Mouse (Mus musculus) CD4-positive, CD25-positive, alpha-beta regulatory T cell, adult 2 months (primary cell): ENCODE results near the gene Recql5.

ENCODE experiments used
- DNase-seq: peaks from one replicate; pipeline ENCODE4 v3.0.0-alpha.2; 2012; ENCODE audit warnings: low read depth, low spot score

Recql5 gene

DNA sequence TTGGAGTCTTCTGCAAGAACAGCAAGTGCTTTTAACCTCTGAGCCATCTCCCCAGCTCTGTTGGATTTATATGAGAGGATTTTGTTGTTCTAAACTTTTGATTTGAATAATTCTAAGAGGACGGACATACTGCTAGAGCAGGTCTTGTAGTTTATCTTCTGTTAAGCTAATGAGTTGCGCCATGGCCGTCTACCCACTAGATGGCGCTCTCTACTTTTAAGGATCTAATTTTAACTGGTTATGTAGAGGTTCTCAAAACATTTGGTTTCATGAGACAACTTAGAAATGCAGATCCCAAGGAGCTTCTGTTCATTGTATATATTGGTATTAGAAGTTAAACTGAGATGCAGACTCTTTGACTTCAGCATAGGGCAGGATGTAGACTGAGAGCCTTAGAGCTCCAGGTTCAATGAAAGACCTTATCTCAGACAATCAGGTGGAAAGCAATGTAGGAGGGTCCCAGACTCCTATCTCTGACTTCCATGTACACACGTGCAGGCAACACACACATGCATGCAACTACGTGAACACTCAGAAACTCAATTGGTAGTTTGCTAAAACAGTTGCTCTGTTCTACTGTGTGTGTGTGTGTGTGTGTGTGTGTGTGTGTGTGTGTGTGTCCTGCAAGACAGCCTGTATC is 6.5 kb upstream of the Recql5 start:
- peak; percentile 81 for DNase-seq

DNA sequence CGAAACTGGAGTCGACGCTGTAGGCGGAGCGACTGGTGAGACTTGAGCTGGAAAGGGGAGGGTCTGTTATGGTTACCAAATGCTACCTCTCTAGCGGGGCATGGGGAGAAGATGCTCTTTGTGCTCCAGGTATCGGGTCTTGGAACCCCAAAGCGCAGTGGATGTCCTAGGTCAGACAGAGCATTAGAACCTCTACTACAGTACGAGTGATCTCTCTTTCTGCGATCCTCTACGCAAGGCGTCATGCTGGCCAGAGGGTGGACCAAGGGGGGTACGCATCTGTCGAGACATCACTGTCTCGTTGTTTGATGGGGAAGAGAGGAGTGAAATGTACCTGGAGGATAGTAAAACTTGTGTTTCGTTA is 452 bp upstream of the Recql5 start:
- no peak for DNase-seq

DNA sequence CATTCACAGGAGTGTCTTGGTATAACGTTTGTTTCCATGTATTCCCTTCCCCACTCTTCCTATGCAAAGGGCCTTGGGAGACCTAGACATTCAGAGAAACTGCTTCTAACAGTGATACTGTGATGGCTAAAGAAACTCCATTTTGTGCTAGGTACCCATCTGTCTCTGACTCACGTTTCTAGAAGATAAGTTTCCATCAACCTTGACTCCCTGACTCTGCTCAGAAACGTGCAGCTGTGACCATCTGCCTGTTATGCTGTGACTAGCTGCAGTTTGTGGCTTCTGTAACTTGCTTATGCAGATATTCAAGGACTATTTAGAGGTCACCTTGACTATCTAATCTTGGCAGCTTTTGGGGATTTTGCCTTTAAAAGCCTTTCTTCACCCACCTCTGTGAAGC is 2.0 kb downstream of the Recql5 start:
- DNase-seq: no peak

DNA sequence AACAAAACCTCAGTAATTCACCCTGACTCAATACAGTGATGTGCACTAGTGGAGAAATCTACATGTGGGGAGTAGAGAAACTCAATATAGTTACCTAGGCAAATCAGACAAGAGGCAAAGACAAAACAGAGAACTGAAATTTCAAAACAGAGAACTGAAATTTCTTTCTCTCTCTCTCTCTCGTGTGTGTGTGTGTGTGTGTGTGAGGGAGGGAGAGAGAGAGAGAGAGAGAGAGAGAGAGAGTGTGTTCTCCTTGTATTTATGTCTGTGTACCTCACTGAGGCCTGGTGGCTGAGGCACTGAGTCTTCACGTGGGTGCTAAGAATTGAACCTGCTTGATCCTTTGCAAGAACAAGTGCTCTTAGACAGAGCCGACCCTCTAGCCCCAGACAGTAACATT is 3.5 kb downstream of the Recql5 start:
- DNase-seq: no peak

DNA sequence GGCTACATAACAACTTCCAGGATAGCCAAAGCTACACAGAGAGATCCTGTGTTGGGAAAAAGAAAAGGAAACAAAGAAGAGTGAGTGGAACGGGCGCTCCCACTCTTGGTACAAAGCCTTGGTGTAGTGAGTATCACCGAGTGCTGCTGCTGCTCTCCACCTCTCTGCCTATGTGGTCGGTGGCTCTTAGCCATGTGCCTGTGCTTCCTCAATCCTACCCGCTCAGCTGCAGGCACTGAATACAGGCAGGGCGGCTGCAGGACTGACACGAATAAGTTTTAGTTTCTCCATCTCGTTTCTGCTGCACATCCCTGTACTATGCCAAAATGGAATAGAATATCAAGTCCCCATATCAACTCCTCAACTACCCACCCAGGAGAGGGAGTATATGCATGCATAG is 4.2 kb downstream of the Recql5 start:
- DNase-seq: no peak

DNA sequence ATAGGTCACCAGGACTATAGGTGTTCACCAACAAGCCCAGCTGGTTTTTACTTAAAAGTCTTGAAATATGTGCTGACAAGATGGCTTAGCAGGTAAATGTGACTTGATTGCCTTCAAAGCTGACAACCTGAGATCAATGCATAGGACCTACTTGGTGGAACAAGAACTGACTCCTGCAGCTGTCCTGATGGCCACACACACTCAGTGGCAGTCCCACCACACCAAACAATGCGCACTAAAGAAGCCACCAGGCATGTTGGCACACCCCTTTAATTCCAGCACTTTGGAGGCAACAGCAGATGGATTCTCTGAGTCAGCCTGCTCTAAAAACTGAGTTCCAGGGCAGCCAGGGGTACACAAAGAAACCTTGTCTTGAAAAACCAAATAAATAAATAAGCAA is 11.3 kb downstream of the Recql5 start:
- DNase-seq: no peak

DNA sequence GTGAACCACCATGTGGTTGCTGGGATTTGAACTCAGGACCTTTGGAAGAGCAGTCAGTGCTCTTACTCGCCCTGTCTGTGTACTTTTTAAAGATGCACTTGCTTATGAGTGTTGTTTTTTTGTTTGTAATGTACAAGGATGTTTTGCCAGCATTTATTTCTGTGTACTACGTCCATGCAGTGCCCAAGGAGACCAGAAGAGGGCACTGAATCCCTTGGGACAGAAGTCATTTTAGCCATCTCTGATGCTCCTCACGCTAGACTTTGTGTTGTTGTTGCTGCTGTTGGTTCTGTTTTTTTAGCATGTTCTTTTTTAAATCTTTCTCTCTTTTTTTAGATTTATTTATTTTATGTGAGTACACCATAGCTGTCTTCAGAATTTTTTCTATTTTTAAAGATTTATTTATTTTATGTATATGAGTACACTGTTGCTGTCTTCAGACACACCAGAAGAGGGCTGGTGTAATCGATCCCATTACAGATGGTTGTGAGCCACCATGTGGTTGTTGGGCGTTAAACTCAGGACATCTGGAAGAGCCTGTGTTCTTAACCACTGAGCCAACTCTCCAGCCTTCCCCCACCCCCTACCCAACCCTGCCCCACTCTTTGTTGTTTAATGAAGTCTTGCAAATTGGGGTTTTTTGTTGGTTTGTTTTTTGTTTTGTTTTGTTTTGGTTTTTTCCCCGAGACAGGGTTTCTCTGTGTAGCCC is 13.0 kb downstream of the Recql5 start:
- peak; percentile 72 for DNase-seq

DNA sequence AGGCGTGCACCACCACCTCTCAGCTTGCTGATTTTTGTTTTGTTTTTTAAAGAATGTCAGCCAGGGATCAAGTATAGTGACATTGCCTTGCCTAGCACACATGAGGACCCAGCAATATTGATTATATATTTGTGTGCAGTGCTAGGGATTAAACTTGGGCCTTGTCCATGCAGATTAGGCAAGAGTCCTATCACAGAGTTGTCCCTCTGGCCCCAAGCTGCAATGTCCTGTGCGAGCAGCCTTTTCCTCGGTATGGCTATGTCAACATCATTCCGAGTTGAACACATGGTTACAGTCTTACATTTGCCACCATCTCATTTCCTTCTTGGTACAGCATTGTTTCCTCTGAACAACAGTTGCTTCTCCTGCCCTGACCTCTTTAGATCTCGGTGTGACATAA is 14.2 kb downstream of the Recql5 start:
- DNase-seq: no peak

DNA sequence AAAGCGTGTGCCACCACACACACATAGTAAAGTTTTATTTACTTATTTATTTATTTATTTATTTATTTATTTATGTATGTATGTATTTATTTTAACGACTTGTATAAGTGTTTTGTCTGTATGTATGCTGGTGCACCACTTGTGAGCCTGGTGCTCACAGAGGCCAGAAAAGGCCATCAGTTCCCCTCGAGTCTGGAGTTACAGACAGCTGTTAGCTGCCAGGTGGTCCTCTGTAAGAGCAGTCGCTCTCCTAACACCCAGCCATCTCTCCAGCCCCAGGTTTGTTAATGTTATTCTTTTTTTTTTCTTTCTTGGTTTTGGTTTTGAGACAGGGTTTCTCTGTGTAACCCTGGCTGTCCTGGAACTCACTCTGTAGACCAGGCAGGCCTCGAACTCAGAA is 14.6 kb downstream of the Recql5 start:
- no peak for DNase-seq

DNA sequence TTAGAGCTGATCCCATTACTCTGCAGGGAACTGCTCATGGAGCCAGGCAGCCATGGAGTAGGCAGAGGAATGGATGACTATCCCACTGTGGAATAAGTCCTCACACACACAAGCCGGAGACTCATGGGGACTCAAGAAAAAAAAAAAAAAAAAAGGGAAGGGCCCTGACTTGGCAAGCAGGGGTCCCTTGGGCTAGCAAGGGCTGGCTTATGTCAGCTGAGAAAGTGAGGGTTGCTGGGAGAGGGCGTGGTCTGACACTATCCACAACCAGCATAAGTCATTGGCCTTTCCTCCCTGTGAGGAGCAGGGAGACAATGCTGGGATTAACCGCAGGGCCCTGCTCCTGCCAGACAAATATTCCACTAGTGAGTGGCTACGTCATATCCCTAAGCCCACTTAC is 16.7 kb downstream of the Recql5 start:
- DNase-seq: no peak

DNA sequence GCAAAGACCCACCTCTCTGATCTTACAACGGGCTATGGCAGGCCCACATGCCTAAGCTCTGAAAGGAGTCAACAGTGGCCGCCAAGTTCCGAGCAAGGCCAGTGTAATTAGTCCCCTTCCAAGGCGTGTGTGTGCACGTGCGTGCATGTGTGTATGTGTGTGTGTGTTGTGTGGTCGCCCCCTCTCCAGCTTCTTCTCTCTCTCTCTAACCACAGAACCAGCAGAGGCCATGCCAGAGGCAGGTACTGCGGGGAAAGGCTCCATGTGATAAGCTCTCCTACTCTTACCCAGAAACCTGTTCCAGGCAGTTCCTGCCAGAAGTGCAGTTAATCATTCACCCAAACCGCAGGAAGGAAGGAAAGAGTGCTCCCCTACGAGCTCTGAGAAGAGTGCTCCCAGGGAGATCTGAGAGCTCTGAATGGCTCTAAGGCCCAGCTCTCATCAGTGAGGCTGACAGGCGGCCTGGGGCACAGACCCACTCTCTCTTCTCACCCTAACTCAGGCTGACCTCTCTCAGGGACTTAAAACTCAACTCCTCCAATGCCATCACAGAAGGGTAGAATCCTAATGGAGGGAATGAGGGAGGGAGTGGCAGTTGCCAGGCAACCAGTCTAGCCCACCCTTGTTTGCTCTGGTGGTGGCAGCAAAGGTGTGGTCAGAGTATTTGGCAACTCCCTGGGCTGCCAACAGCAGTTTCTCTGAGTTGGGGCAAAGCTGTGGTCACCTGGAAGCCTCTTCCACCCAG is 21.5 kb downstream of the Recql5 start, which contains the start of gene Smim6:
Smim6 (plus strand) TSS at position 386 of the 745 bp plus-strand sequence.
- DNase-seq: no peak

DNA sequence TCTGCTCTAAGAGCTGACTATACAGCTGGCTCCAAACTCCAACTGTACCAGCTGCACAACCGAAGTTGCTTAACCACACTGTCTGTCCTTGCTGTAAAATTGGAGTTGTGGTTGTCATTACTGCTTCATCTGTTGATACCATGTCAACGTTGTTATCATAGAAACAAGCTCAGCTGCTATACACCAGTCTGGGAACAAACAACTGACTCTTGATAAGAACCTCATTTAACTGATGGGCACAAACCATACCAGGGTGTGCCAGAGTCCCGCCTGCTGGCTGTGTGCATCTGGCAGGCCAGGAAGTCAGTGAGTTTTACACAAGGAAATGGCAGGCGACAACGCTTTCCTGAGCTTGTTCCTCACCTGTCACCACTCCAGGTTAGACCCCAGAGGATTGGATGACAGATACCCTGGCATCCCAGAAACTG is 22.1 kb downstream of the Recql5 start:
- DNase-seq: no peak

DNA sequence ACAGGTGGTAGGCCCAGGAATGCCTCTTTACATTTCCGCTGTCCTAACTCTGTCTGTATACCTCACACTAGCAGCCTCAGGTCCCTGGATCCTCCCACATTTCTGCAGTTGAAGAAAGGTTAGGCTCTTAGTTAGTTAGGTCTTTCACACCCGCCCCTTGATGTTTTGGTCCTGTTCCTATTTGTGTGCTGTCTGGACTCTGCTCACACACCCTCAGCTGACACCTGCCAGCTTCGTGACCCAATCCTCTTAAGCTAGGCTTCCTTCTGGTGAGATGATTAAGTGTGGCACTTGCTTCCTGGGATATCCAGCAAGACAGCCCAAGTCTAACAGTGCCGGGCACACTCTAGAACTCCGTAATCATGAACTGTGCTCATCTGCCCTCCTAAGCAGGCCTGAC is 26.8 kb downstream of the Recql5 start:
- DNase-seq: no peak

DNA sequence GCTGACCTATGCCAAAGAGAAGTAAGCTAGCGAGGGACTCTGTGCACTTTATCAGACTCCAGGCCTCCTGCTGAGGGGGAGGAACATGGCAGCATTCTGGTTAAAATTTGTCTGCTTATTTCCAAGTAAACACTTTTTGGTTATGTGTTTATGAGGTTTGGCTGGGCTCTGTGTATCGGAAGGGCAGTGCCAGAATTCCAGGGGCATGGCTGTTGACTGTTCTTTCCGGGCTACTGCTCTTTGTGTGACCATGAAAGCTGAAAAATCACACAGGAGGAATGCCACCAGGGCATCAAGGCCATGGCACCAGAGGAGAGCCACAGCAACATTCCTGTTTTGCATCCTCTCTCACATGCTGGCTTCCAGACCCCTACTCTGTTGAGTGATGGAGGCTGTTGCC is 27.2 kb downstream of the Recql5 start:
- no peak for DNase-seq

DNA sequence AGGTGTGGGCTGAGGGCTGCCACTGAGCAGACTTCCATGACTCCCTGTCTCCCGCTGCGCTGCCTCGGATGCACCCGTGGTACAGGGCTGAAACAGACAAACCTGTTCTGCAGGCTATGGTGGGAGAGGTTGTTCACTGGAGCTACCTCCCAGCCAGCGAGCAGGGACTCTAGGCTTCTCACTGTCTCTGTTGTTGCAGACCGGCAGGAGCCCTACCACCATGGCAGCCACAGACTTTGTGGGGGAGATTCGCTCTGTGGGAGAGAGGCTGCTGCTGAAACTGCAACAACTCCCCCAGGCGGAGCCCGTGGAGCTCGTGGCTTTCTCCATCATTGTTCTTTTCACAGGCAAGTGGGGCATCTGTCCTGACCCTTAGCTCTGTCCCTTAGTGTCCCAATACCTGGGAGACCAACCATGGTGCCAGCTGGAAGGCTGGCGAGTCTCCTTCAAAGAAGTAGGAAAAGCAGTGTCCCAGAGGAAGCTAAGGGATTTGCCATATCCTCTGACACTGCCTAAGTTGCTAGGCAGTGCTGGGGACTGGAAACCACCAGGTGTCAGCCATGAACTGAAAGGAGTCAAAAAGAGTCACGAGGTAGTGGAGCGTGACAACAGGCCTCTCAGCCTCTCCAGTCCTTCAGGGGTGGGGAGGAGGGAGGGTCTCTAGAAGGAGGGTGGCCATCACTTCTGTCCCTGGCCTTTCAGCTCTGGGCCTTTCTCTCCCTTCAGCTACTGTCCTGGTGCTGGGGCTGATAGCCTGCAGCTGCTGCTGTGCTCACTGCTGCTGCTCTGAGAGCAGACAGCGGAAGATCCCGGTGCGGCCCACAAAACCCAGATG is 28.1 kb downstream of the Recql5 start:
- DNase-seq: no peak

DNA sequence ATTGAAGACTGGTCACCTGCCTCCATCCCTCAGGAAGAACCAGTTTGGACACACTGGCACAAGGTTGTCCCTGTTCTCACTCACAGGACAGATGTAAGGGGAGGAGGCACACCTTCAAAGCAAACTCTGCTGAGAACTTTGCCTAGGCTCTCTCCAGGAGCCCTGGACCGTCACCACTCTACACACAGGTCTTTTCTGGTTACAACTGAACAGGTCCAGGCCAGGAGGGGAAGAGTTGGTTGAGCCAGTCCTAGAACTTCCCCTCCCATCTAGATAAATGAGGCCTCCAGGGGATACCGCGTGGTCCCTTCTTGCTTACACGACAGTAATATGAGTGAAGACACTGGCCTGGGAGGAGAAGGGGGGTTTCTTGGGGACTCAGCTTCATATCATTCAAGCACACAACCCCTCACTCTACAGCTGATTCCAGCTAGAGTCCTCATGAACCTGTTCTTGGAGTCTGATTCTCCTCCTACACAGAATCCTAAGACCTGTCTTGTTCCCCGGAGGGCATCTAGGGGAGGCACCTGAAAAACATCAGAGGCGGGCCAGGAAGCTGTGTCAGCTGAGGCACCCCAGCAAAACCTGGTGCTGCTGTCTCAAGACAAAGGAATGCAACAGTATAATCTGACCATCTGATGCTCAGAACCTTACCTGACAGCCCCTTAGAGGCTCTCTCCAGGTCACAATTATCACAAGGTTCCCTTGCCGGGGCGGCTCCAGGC is 28.9 kb downstream of the Recql5 start:
- DNase-seq: no peak

DNA sequence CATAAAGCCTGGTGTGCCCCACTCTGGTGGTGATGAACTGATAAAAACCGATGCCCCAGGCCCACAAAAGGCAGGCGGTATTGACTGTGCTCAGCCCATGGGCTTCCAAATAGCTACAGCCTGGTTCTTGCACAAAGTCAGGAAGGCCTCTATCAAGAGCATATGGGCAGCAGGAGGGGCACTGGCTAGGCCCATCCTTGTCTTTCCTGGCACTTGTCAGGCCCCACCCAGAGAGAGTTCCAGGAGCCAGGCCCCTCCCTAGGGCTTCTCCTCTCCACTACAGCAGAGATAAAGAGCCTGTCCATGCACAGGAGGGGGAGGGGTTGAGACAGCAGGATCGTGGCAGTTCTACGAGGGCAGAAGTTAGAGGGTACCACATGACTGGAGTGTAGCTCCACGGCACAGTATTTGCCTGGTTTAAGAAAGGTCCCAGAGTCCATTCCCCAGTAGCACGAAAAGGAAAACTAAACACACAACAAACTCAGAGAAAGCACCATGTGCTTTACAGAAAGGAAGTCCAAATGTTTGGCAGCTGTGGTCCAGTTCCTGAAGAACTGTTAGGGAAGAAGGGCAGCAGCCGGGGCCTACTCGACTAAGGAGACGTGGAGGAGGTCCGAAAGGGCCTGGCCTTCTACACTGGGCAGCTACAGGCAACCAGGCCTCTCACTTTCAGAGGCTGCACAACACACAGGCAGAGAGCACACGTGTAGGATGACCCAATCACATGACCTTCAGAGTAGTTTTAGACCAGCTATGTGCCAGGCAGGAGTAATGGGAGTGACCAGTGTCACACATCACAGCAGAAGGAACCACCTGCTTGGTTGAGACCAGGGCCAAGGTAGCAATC is 29.7 kb downstream of the Recql5 start:
- no peak for DNase-seq

DNA sequence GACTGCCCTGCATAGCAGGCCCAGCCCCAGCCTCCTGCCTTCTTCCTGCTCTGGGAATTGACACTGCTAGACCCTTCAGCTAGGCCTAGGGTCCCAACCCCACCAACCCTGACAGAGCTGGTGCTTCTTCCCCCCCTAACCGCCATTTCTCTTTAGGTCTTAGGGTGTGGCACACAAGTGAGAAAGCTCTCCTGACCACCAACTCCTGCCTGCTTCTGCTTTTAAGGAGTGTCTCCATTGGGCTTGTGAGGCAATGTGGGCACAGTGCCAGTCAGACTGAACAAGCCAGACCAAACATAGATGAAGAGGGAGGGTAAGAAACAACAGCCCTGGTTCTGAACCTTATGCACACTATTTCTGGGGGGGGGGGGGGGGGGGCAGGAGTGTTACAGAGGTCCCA is 30.4 kb downstream of the Recql5 start:
- no peak for DNase-seq

DNA sequence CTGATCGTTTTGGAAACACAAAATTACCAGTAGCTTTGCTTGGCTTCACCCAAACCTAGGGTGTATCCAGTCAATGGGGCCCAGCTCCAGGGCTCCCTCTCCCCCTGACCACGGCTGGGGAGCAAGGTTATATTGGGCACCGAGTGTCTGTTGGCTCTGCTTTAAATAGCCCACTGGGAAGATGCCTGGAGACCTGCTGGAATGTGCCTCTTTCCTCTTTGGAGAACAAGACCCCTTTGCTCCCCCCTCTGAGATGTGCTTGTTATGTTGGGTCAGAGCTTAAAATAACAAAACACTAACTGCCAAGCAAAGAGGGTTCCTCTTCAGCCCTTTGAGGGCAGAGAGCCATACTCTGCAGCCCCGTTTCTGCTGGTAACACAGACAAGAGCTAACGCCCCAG is 31.1 kb downstream of the Recql5 start:
- DNase-seq: no peak
